Mouse (Mus musculus) activated CD4-positive, CD25-positive, alpha-beta regulatory T cell, adult 4 months (primary cell): Measurements from ENCODE around the gene Zfpl1. TPM values are rescaled to one million over a fixed set of nuclear protein-coding genes. Genes with fewer than 3 reads are reported as not detected.
A peak's percentile ranks its signal among the peaks of the same experiment; 100 is the strongest.

ENCODE experiments used
- ATAC-seq: one replicate; pipeline ENCODE4 v1.8.0; 2017
- polyA plus RNA-seq, 2 experiments: library from polyadenylated mRNA; unstranded; fragments of 100-300 nt; shearing (Covaris generic); gene quantifications; one replicate each; pipeline ENCODE4 v1.2.1; 2017

The Zfpl1 gene
- polyA plus RNA-seq, 2 experiments from 2014 or later = 26.9 to 43.8 TPM

DNA sequence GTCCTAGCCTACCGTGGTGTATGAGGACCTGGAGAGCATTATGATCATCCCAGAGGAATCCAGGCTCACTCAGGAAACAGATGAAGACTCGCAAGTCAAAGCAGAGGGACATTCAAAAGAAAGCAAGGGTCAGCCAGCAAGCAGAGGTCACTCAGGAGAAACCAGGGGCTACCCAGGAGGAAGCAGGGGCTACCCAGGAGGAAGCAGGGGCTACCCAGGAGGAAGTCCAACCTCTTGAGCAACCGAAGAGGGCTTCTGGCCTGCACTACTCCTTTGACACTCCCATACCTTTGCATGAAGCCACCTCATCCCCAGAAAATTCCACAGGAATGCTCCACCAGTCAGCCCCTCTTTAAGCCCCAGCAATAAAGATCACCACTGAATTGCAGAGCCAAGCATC lies 13.1 kb upstream of the Zfpl1 start:
- no peak for ATAC-seq

DNA sequence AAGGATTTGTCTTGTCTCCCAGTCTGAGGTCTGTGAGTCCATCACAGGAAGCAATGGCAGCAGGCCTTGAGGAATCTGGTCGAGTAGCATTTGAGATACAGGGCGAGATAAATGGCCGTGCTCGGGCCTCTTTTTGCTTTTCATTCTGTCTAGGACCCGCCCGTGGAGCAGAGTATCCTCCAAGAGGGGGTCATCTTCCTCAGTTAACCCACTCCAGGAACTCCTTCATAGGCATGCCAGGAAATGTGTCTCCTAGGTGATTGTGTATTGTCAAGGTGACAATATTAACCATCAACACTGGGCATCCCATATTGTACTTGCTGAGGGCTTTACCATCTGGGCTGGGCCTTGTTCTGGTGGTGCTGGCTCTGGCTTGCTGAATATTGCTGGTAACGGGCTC lies 9.4 kb upstream of the Zfpl1 start, which contains the start of gene AC131692.1:
TSS of gene AC131692.1 (plus strand) at position 301 of the 400 bp plus-strand sequence.
- ATAC-seq = no peak

DNA sequence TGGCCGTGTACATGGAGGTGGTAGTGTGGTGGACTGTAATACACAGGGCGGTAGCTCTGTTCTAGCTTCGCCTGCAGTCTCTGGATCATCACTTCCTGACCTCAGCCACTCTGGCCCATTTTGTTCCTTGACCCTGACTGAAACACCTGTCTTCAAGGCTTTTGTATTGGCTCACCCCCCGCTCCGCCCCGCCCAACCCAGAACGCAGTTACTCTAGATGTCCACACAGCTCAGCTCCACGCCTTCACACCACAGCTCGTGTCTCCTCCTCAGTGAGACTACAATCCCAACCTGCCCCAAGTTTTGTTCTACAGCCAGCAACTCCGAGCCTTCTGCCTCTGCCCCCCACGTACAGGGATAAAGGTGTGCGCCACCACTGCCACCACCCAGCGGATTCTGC lies 4.1 kb upstream of the Zfpl1 start:
- ATAC-seq = no peak

DNA sequence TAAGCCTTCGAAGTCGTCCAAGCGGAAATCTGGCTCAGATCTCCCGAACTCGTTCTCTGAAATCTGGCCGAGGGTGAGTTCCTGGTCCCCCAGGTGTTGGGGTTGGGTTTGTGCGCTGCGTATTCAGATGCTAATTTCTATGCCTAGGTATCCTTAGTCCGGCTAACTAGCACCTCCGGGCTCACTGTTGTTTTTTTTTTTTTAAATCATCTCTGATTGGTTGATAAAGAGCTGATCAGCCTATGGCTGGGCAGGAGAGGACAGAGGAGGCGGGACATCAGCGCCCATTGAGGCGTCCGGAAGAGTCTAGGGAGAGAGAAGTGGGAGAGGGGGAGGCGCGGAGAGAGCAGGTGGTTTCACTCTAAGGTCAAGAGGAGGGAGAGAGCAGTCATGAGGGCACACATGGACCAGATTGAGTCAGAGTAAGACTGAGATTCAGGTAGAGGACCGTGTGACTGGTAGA lies 692 bp upstream of the Zfpl1 start:
- peak; percentile 86 for ATAC-seq

DNA sequence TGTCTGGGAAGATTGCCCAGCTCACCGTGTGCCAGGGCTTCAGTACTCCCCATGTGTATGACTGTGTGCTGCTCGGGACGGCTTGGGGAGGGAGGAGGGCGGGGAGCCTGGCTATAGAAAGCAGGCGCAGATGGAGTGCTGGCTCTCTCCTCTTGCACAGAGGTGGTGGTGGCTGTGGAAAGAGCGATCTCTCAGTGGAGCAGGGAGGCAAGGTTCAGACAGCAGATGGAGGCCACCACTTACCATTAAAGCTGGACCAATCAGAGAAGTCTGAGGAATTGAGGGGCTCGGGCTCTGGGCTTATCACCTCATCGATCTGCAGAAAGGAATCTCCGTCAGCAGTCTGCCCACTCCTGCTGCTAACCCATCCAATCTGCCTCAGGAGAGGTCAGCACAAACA lies 2.6 kb downstream of the Zfpl1 start, which contains the start of gene Gm28374:
TSS of gene Gm28374 (minus strand) at position 101 of the 400 bp plus-strand sequence.
- ATAC-seq = no peak

DNA sequence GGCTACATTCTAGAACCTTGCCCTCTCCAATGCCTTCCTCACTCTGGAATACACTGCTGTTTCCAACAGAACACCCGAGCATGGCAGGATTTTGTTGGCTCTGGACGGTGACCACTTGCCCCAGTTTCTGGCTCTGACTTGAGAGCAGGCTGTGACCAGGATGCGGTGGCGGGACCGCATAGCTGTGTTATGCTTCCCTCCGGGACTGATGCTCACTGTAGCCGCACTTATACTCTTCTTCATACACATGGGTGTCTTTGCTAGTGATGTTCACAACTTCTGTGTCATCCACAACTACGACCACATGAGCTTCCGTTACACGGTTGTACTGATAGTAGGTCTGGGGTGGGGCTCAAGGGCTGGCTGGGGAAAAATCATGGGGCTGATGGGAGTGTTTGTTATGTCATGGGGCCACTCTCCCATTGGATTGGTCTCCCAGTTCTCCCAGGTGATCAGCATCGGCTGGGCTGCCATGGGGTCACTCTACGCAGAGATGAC lies 4.7 kb downstream of the Zfpl1 start, which contains the start of gene Tmem262:
TSS of gene Tmem262 (plus strand) at position 51 of the 498 bp plus-strand sequence.
- no peak for ATAC-seq

DNA sequence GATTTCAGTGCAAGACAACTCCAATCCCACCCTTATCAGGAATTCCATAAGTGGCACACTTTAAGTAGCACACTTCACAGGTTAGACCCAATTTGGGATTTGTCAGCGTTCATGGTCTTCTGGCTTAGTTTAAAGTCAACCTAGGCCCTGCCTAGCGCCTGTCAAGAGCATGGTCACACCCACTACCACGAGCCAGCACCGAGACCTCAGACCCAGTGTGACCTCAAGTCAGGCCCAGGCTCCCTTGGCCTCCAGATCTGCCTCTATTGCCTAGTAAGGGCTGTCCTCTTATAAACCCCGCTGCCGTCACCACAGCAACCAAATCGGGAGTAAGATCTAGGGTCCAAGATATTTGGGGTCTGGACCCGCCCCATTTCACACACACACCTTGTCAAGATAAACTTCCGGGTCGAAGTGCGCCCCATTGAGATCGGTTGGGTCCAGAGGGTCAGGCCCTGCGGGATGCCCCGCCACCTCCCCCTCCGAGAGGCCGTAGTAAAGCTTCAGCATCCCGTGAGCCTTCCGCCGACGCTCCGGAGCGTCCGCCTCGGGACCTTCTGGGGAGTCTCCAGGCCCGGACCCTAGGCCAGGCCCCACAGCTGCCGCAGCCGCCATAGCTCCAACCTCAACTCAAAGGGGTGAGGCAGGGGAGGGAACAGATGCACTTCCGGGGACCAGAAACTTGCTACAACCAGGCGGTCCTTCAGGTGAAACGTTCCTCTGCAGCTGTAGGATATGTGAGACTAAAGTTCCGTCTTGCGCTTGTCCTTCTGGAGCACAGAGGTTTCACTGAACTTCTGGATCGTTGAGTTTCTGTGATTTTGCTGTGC lies 8.0 kb downstream of the Zfpl1 start, which contains the start of gene Vps51:
TSS of gene Vps51 (minus strand) at position 668 of the 830 bp plus-strand sequence.
- peak; percentile 93 for ATAC-seq

DNA sequence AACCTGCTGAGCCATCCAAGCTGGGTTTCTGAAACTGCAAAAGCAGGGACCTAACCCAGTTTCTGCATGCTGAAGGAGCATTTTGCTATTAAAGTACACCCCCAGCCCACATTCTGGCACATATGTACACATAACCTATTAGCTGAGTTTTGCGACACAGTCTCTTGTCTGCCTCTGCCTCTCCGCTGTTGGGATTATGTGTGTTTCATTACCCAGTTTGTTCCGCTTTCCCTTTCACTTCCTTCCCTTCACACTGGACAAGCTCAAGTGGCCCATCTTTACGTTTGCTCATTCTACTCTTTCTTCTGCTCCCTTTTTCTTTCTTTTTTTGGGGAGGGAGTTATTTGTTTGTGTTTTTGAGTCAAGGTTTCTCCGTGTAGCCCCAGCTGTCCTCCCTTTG lies 10.9 kb downstream of the Zfpl1 start:
- ATAC-seq = no peak

DNA sequence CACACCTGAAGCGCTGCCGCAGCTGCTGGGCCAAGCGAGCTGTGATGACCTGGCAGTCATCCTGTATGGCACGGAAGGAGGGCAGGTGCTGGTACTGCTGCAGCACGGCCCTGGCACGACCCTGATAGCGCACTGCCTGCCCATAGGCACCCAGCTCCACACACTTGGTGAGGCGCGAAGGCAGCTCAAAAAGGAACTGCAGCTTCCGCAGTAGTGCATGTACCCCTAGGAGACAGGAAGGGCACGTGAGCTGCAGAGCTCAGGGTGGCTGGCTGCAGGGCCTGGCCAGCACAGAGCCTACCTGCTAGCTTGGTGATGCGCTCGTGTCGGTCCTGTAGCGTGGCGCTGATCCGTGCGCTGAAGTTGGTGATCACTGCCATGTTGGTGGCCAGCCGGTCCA lies 13.5 kb downstream of the Zfpl1 start:
- ATAC-seq = no peak

DNA sequence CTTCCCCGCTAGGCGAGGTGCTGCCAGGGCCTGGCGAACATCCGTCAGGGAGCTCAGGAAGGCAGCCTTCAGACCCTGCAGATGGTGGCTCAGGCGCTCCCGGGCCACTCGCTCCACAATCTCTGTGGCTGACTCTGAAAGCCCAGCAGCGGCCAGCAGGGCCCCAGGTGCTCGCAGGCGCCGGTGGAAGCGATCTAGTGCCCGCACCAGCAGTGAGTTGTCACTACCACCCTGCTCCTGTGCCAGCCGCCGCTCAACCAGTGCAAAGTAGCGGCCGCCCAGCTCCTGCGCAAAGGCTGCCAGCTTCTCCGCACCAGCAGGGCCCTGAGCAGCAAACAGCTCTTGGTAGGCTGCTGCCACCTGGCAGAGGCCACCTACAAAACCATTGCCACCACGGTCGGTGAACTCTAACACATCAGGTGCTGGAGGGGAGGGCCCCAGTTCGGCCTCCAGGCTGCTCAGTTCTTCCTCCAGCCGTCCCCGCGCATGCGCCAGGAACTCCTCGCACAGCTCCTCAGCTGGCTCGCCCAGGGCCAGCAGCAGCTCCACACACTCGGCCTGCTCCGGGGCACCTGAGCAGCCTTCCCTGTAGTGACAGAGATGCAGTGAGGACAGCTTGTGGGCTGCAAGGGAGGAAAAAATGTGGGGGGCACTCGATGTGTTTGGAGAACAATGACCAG lies 14.0 kb downstream of the Zfpl1 start:
- no peak for ATAC-seq

DNA sequence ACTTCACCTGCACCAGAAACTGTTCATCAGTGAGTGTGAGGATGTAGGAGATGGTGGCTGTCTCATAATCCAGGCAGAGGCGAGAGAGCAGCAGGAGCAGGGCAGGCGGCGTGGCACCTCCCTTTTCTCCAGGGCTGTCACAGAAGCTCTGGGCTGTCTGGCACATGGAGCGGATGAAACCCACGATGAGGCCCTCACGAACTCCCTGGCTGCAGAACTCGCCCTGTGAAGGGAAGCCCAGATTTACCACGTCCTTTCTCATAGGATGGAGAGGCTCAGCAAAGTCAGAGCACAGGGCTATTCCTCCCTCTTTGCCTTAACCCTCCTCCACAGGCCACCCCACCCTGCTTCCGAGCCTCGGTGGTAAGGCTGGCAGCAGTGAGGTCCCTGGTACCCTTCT lies 14.9 kb downstream of the Zfpl1 start:
- no peak for ATAC-seq

DNA sequence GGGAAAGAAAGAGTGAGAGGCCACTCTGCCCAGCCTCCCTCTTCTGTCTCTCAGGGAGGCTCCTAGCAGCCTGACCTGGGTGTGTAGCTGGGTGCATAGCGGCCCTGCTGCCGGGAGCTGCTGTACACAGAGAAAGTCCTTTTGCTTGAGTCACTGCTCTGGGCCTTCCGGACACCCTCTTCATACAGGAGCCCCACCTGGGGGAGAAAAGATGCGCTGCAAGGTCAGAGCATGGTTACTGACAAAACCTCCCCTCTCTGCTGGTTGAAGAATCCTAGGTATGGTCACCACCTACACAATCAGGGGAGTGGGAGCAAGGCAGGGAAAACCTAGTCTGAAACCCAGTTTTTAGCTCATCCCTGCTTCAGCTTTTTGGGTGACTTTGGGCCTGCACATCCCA lies 15.8 kb downstream of the Zfpl1 start:
- no peak for ATAC-seq

DNA sequence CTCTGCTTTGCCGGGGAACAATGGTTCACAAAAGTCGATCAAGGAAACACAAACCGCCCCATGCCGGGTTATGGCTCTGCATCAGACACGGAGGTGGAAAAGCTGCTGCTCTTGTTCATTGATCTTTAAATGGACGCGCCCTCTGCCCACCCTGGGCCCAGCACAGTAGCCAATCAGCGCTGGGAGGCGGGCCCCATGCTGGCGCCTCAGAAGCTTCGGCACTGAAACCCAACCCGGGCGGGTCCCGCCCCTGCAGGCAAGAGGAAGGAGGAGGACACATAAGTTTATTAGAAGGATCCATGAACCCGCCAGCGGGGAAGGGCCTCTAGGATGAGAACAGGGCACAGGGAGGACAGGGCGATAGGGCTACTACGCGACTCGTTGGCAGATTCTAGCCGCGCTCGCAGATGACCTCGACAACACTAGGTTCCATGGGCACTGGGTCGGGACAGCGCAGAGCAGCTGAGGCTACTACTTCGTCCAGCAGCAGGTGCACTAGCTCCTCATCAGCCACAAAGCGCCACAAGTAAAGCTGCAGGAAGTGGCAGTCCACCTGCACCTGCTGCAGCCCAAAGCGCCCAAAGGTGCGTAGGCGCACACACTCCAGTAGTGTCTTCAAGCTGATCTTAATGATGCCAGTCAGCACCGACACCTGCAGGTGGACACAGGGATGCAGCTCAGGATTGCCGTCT lies 16.9 kb downstream of the Zfpl1 start, which contains the start of gene Tm7sf2:
TSS of gene Tm7sf2 (minus strand) at position 650 of the 692 bp plus-strand sequence.
- peak; percentile 86 for ATAC-seq

DNA sequence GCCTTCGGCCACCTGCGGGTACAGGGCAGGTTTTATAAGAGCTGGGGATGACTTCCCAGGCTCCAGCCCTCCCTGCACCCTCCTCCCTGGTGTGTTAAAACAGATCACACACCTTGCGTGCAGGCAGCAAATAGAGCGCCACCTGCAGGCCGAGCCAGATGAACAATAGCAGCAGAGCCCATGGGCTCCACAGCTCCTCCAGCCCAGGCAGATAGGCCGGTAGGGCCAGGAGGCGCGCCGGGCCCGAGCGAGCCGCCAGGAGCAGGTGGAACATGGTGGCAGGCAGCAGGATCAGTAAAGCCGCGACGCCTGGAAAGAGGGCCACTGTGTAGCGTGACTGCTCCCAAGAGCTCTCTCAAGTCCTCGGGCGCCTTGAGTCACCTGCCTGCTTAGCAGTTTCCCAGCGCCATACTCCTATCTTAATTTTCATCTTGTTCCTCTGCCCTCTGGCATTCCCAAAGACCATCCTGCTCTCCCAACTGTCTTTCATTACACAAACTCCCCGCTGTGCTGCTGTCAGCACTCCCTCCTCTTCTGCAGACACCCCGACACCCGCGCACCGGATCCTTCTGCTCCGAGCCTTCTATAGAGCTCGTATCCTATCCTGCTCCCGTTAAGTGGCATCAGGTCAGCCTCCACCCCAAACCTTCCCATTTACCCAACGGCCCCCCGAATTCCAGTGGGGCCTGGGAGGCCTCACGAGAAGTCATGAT lies 17.6 kb downstream of the Zfpl1 start:
- ATAC-seq = peak; percentile 42

DNA sequence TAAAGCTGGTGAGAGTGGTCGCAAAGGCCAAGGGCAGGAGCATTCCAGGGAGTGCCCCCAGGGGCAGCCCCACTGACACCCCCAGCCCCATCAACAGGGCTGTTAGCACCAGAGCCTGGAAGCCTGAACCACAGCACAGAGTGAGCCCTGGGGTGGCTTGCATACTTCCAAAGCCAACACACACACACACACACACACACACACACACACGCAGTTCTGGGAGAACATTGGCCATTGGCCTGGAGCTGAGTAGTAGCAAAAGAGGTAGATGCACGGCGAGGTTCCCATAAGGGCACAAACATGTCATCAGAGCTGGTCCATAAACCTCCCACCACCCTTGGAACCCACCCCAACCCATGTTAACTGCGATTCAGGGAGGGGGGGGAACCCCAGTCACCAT lies 18.2 kb downstream of the Zfpl1 start:
- no peak for ATAC-seq

DNA sequence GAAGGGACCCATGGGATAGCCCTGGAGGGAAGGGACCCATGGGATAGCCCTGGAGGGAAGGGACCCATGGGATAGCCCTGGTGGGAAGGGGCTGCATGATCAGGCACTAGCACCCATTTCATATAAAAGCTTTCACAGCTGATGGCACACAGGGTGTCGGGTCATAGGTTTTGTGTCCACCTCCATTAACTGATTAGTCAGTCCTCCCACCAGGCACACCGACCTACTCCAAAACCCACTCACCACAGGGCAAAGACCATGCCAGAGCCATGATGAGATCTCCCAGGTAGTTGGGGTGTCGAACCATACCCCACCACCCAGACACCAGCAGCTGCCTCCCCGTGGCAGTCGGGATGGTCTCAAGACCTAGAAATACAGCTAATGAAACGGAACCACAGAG lies 21.7 kb downstream of the Zfpl1 start:
- ATAC-seq = no peak

DNA sequence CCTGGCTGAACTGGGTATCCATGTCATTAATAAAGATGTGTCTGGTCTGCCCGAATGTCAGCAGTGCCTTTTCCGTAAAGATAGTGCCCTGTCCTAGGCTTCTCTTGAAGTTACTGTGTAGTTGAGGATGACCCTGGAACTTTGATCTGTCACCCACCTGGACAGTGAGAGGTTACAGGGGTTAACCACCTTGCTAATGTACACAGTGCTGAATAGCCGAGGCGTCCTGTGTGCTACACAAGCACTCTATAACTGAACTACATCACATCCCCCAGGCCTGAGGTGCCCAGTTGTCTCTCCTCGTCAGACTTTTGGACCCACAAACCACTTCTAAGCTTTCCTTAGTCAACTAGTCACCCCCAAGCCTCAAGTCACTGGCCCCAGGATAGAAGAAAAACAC lies 22.3 kb downstream of the Zfpl1 start:
- ATAC-seq = no peak

DNA sequence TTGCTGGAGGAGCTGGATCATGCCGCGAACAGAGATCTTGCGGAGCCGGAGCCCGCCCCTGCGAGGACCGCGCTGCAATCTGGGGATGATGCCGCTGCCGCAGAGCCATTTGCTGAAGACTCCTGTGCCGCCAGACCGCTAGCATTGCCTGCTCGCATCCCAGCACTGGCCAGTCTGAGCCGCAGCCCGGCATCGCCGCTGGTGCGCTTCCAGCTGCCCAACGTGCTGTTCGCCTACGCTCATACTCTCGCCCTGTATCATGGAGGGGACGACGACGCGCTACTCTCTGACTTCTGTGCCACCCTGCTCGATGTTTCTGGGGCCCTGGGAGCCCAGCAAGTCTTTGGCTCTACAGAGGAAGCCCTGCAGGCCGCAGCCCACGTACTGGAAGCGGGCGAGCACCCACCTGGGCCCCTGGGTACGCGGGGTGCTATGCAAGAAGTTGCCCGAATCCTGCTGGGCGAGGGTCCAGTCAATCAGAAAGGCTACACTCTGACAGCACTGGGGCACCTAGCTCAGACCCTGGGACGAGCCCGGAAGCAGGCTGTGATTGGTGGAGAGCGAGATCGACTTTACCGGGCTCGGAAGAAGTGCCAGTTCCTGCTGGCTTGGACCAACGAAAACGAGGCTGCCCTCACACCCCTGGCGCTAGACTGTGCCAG lies 23.0 kb downstream of the Zfpl1 start:
- ATAC-seq = peak; percentile 22

DNA sequence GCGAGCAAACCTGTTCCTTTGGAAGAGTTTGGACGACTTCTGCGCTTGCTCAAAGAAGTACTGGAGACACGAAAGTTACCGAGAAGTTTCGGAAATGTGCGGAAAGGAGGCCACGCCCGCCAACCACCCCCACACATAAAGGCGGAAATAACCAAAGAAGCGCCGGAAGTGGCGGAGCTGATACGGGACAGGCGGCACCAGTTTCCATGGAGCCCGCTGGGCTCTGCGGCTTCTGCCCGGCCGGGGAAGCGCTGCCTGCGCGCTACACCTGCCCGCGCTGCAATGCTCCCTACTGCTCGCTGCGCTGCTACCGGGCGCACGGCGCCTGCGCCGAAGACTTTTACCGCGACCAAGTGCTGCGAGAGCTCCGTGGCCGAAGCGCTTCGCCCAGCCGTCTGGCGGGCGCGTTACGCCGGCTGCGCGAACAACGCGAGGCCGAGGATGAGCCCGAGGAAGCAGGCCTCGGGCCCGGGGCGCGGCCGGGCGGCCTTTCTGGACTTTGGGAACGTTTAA lies 23.7 kb downstream of the Zfpl1 start, which contains the start of gene Znhit2:
TSS of gene Znhit2 (plus strand) at position 172 of the 513 bp plus-strand sequence.
- ATAC-seq = peak; percentile 83

DNA sequence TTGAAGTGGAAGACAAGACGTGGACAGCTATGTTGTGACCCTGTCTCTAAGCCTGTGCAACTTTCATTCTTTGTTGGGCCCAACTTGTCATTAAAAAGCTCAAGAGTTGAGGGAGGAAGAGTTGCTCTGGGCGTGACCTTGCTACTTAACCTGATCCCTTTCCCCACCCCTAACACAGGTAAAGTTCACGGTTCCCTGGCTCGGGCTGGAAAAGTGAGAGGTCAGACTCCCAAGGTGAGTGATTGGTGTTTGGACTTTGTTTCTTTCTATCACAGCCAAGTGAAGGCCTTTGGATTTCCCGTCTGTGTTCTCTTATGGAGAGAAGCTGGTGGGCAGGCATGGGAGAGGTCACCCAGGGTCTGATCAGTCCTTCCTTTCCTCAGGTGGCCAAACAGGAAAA lies 25.8 kb downstream of the Zfpl1 start:
- ATAC-seq = no peak

DNA sequence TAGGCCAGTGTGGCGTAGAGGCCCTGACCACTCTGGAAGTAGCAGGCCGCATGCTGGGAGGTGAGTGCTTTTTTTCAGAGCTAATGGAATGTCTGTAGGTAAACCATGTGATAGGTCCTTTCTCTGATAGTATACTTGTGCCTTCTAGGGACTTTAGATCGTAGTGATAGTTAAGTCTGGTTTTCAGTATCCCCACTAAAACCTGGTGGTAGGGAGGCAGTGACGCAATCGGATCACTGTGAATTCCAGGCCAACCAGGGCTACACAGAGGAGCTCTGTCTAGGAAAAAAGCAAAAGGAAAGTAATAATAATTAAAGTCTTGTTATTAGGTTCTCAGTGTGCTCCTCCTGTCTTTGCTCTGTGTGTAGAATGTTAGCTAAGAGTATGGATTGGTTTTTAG lies 26.2 kb downstream of the Zfpl1 start:
- ATAC-seq = no peak
